Mouse (Mus musculus) heart, postnatal 0 days (tissue): ENCODE data around the gene Dpp6. TPM values are rescaled to one million over a fixed set of nuclear protein-coding genes. Genes with fewer than 3 reads are reported as not detected.

Experiments used
- ATAC-seq: fragments of 200-750 bp; cut with Nextera tagmentation; 2 replicates; pipeline ENCODE4 v1.8.0; 2017; ENCODE audit warnings: low read depth, moderate number of reproducible peaks, moderate library complexity; ENCODE audit not compliant: insufficient read depth
- DNase-seq: peaks from one replicate; pipeline ENCODE4 v3.0.0-alpha.2; 2016; ENCODE audit warnings: low spot score
- H3K27ac ChIP-seq: fragments of 300-500 bp; sonication (generic); 2 replicates; pipeline ENCODE4 v1.5.1; 2014; ENCODE audit warnings: low read depth, mild to moderate bottlenecking
- H3K27me3 ChIP-seq: fragments of 300-500 bp; sonication (generic); 2 replicates; pipeline ENCODE4 v1.6.1; 2014; ENCODE audit warnings: low read length, mixed read lengths; ENCODE audit not compliant: control insufficient read depth, insufficient read depth
- H3K36me3 ChIP-seq: fragments of 300-500 bp; sonication (generic); replicated peaks from 2 replicates; pipeline ENCODE4 v1.6.1; 2014; ENCODE audit warnings: low read length, mixed read lengths; ENCODE audit not compliant: control insufficient read depth, insufficient read depth
- H3K4me1 ChIP-seq: fragments of 300-500 bp; sonication (generic); 2 replicates; pipeline ENCODE4 v1.6.1; 2014; ENCODE audit warnings: antibody characterized with exemption; ENCODE audit not compliant: control insufficient read depth, insufficient read depth
- H3K4me2 ChIP-seq: fragments of 300-500 bp; sonication (generic); 2 replicates; pipeline ENCODE4 v1.6.1; 2014; ENCODE audit warnings: low read depth, mild to moderate bottlenecking, low read length, moderate library complexity
- H3K4me3 ChIP-seq: fragments of 300-500 bp; sonication (generic); 2 replicates; pipeline ENCODE4 v1.5.1; 2014; ENCODE audit warnings: low read depth, low read length
- H3K9ac ChIP-seq: fragments of 300-500 bp; sonication (generic); replicated peaks from 2 replicates; pipeline ENCODE4 v1.6.1; 2014; ENCODE audit warnings: low read depth, low read length, mixed read lengths
- H3K9me3 ChIP-seq: fragments of 300-500 bp; sonication (generic); replicated peaks from 2 replicates; pipeline ENCODE4 v1.6.1; 2016; ENCODE audit warnings: low read length; ENCODE audit not compliant: control insufficient read depth
- CTCF ChIP-seq: IDR thresholded peaks from 2 replicates; pipeline ENCODE4 v1.5.1; 2016; ENCODE audit warnings: antibody characterized with exemption, control low read depth, low read depth
- EP300 ChIP-seq: IDR thresholded peaks from 2 replicates; pipeline ENCODE4 v1.6.1; 2016; ENCODE audit warnings: antibody characterized with exemption, low read depth
- WGBS: fragments of 180-500 bp; shearing (Covaris S2); extraction: QIAGEN DNeasy Blood & Tissue Kit; methylation state at CpG from one replicate; pipeline ENCODE4 v1.1.7; 2014; 5-methylcytosine and 5-hydroxymethylcytosine counted together
- polyA plus RNA-seq: library from polyadenylated mRNA; unstranded; fragments of >200 nt; fragmentation: Nextera tagmentation; extraction: Ambion mirVana; gene quantifications from 2 replicates; pipeline ENCODE4 v1.2.1, GENCODE M21; 2015
- total RNA-seq: library from RNA; depleted of rRNA; stranded (reverse); fragments of >200 nt; gene quantifications from 2 replicates; pipeline ENCODE4 v1.2.3, GENCODE M21; 2014; ENCODE audit warnings: low replicate concordance

Dpp6 gene
- total and polyA plus RNA-seq, 2 experiments from 2014 or later, result 0.05 TPM; not detected in 1

GRCm38 (mm10) chr5:27319731-27320130 is 502.7 kb downstream of the Dpp6 start:
- TF ChIP-seq CTCF, result no peak
- no peak for TF ChIP-seq EP300
- H3K4me1 ChIP-seq, result no peaks in the 10 kb centered on the region
- no peak overlapping the region for H3K27ac ChIP-seq
- H3K9ac ChIP-seq, result no peak overlapping the region
- no peaks in the 10 kb centered on the region for H3K9me3 ChIP-seq
- H3K4me2 ChIP-seq, result no peak overlapping the region
- no peaks in the 10 kb centered on the region for H3K36me3 ChIP-seq
- WGBS, result 64% methylated on average over 4 of the region's 4 CpGs
- ATAC-seq, result no peak
- no peak for DNase-seq
- H3K4me3 ChIP-seq, result no peak overlapping the region
- H3K27me3 ChIP-seq, result no peaks in the 10 kb centered on the region

GRCm38 (mm10) chr5:27322895-27323792 is 506.1 kb downstream of the Dpp6 start:
- no peak for TF ChIP-seq EP300
- no peak for TF ChIP-seq CTCF
- Histone ChIP-seq H3K27ac (no peak overlapping the region), H3K4me1 (no peaks in the 10 kb centered on the region), H3K4me2 (no peak overlapping the region), H3K9me3 (no peaks in the 10 kb centered on the region), H3K36me3 (no peaks in the 10 kb centered on the region), H3K9ac (no peak overlapping the region), H3K27me3 (no peaks in the 10 kb centered on the region), H3K4me3 (no peak overlapping the region)
- DNase-seq, result no peak
- no peak for ATAC-seq
- WGBS, result 79% methylated on average over 3 of the region's 3 CpGs

- H3K27me3 ChIP-seq, result no peaks in the 10 kb centered on the region
- no peaks in the 10 kb centered on the region for H3K36me3 ChIP-seq
- H3K9ac ChIP-seq, result no peak overlapping the region
- ATAC-seq (no peak), DNase-seq (no peak)
- WGBS, result 49% methylated on average over 3 of the region's 3 CpGs
- no peak for TF ChIP-seq EP300
- TF ChIP-seq CTCF, result no peak
- no peak overlapping the region for H3K27ac ChIP-seq
- no peak overlapping the region for H3K4me3 ChIP-seq
- H3K4me2 ChIP-seq, result no peak overlapping the region
- no peaks in the 10 kb centered on the region for H3K4me1 ChIP-seq
- no peaks in the 10 kb centered on the region for H3K9me3 ChIP-seq
Measured at GRCm38 (mm10) chr5:27324346-27324928, 507.4 kb downstream of the Dpp6 start.

GRCm38 (mm10) chr5:27336698-27337097 is 519.7 kb downstream of the Dpp6 start:
- ATAC-seq (peak; percentile 55; the same call in 1 of the 2 replicates), DNase-seq (peak; percentile 29)
- H3K36me3 ChIP-seq, result no peaks in the 10 kb centered on the region
- no peak overlapping the region for H3K4me3 ChIP-seq
- no peaks in the 10 kb centered on the region for H3K9me3 ChIP-seq
- no peak overlapping the region for H3K9ac ChIP-seq
- H3K4me2 ChIP-seq, result no peak overlapping the region
- WGBS, result 35% methylated on average over 2 of the region's 2 CpGs
- H3K27me3 ChIP-seq, result no peaks in the 10 kb centered on the region
- no peaks in the 10 kb centered on the region for H3K4me1 ChIP-seq
- TF ChIP-seq CTCF, result no peak
- no peak overlapping the region for H3K27ac ChIP-seq

DNA sequence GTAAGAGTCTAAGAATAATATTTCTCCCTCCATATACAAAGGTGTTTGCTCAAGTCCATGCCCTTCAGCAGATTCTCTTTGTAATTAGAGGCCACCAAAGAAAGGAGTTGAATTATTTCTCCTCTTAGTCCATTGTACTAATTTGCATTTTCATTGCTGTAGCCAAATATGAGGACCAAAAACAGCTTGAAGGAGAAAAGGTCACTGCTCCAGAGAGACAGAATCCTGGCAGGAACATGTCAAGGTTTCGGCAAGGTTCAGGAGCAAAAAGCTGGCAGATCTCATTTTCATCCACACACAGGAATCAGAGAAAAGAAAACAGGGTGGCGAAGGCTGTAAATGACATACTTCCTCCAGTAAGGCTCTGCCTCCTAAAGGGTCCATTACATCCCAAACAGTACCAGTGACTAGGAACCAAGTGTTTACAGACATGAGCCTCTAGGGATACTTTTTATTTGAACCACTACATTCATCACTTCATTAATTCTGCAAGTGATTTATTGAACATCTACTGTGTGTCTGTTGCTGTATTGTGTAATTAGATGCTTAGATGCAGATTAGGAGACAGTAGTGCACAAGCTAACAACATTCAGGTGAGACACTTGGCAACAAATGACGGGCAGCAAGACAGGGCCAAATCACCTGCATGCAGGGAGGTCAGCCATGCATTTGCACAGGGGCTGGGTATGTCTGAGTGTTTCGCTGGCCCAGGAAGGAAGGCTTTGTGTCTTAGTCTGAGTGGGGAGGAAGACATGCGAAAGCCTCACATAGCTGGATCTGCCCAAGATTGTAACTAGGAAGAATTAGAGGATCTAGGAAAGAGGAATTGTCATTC is 522.4 kb downstream of the Dpp6 start:
- Histone ChIP-seq H3K36me3 (no peaks in the 10 kb centered on the region), H3K4me3 (no peak overlapping the region), H3K9me3 (no peaks in the 10 kb centered on the region), H3K4me2 (no peak overlapping the region), H3K4me1 (no peaks in the 10 kb centered on the region), H3K27me3 (no peaks in the 10 kb centered on the region), H3K27ac (no peak overlapping the region), H3K9ac (no peak overlapping the region)
- no peak for DNase-seq
- TF ChIP-seq EP300 (no peak), CTCF (no peak)
- 79% methylated on average over 5 of the region's 5 CpGs for WGBS
- no peak for ATAC-seq
